Comparison of ENCODE assay signal across 8 mouse cellular contexts in genomic region chr10:9676886-9677285, GRCm38 (mm10). TPM values are rescaled to one million over a fixed set of nuclear protein-coding genes. Genes with fewer than 3 reads are reported as not detected.
DNase-seq lines count a peak whose midpoint lies in the region; ATAC-seq lines count a peak whose summit lies in the region.

No protein-coding gene starts in this region.

- no peaks in the 10 kb centered on the region for H3K9me3 ChIP-seq in forebrain, embryonic 16.5 days (ENCODE audit: control insufficient read depth, low read length)

- peaks cover 10% of the 10 kb centered on the region for H3K27me3 ChIP-seq in forebrain, embryonic 16.5 days (replicated peaks; ENCODE audit: control insufficient read depth, insufficient read depth, low read length)

- H3K36me3 ChIP-seq in forebrain, embryonic 16.5 days (ENCODE audit: control insufficient read depth, insufficient read depth) = no peaks in the 10 kb centered on the region

- H3K9ac ChIP-seq in forebrain, embryonic 16.5 days (replicated peaks; ENCODE audit: low read depth, low read length) = no peak overlapping the region

- ATAC-seq in forebrain, embryonic 16.5 days = peak; percentile 69

- no peak overlapping the region for H3K27ac ChIP-seq in forebrain, embryonic 16.5 days (ENCODE audit: low read length)

- peak overlapping the region; percentile 28 for H3K4me3 ChIP-seq in forebrain, embryonic 16.5 days (replicated peaks; ENCODE audit: low read length)

- peak overlapping the region; percentile 47 for H3K4me2 ChIP-seq in forebrain, embryonic 16.5 days (ENCODE audit: low read length)

- WGBS in forebrain, embryonic 16.5 days = under 1% methylated on average over 17 of the region's 17 CpGs

- peaks cover 28% of the 10 kb centered on the region for H3K4me1 ChIP-seq in forebrain, embryonic 16.5 days (replicated peaks; ENCODE audit: control insufficient read depth, insufficient read depth, low read length)

- intact Hi-C loops in heart, postnatal 25 days (cut with DNase I) = loop anchor here (1.0 to 10.0 kb wide), 6 partner anchors 80 to 665 kb away; no protein-coding TSS in a partner anchor

- DNase-seq in MN1 (ENCODE audit: low spot score) = peak; percentile 97
- DNase-seq in cerebellum, adult 11 months = peak; percentile 27
- peak; percentile 45 for DNase-seq in heart, postnatal 25 days (ENCODE audit: low spot score)
- DNase-seq in layer of hippocampus, adult 11-12 months (ENCODE audit: low spot score) = peak; percentile 73
- peak; percentile 72 to 81 for DNase-seq in lung, adult 18-20 months
- peak; percentile 57 for DNase-seq in ovary, adult 18-20 months (ENCODE audit: low spot score)
- DNase-seq in yolk sac, embryonic 10.5 days (ENCODE audit: low spot score) = peak; percentile 74

RNA-seq across cellular contexts. Expression of gene Samd5, which starts 1.9 kb away (rescaled TPM):
- polyA plus RNA-seq in forebrain, embryonic 16.5 days (2015; fragmentation: Nextera tagmentation; extraction: Ambion mirVana) = 3.4 and 4.1 TPM in 2 replicates
- 1 to 10 TPM; 3.4 to 5.3 TPM for total RNA-seq in heart, postnatal 25 days (2021)

Comparison
In these comparisons a context has a peak if more than half of its experiments do, and no peak if none do; other contexts are left out.
1. DNase-seq: peak in every context shown above with its lines; median percentile 97 in MN1; 76 in lung, adult 18-20 months; 74 in yolk sac, embryonic 10.5 days; 73 in layer of hippocampus, adult 11-12 months; 57 in ovary, adult 18-20 months; 45 in heart, postnatal 25 days; 27 in cerebellum, adult 11 months.